Mouse (Mus musculus): ENCODE data around the gene Fn1. TPM values are rescaled to one million over a fixed set of nuclear protein-coding genes. Genes with fewer than 3 reads are reported as not detected.

The Fn1 gene
- total RNA-seq, 2 experiments from 2014 or later, result 55.8 to 113 TPM

Other genes starting within 250 kb of the Fn1 start
- gene Abca12, start 238.3 kb downstream of the Fn1 start, total RNA-seq (2021), result not detected
- gene Atic, start 96.0 kb downstream of the Fn1 start, total RNA-seq (2021), result 10 to 100 TPM; 63.0 to 67.6 TPM

Measured in adrenal gland, postnatal 36 days (tissue).